Mouse (Mus musculus): ENCODE data around the gene Gm49325. TPM values are rescaled to one million over a fixed set of nuclear protein-coding genes. Genes with fewer than 3 reads are reported as not detected.
"Not testable (repeated sequence)": the region's sequence is repeated elsewhere in the genome, so short reads cannot be mapped to it uniquely, and the experiment has no call there.

Gene Gm49325
- polyA plus RNA-seq, 1 experiment from 2014 or later = 12.0 TPM

- H3K27ac ChIP-seq = no peak overlapping the region
- H3K4me3 ChIP-seq (replicated peaks) = no peak overlapping the region
- no peak overlapping the region for H3K9ac ChIP-seq (replicated peaks)
- no peaks in the 10 kb centered on the region for H3K36me3 ChIP-seq
- peaks cover 50% of the 10 kb centered on the region for H3K4me1 ChIP-seq (replicated peaks)
- peaks cover 53% of the 10 kb centered on the region for H3K27me3 ChIP-seq
- H3K9me3 ChIP-seq = no peaks in the 10 kb centered on the region
- no peak overlapping the region for H3K4me2 ChIP-seq
- ATAC-seq (ENCODE audit: insufficient number of reproducible peaks, insufficient read depth, low FRiP score, low TSS enrichment, low read depth) = no peak
- WGBS = 78% methylated on average over 7 of the region's 7 CpGs
Measured at GRCm38 (mm10) chr10:77682994-77683393, 77.0 kb downstream of the Gm49325 start.

DNA sequence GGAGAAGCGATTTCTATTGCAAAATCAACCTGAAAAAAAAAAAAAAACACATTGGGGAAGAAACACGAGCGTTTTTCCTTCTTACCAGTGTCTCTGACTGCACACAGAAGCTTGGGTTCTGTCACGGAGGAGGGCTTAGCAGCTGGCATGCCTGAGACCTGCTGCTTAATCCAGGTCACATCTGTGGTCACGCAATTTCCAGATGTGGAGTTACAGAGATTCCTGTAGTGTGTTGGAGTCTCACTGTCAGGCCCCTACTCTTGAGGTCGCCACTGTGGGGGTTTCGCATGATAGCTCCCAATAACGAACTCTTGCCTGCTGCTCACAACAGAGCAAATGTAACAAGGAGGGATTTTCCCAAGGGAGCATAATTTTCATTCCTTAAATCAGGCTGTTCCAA, 78.2 kb downstream of the Gm49325 start:
- peaks cover 55% of the 10 kb centered on the region for H3K27me3 ChIP-seq
- H3K27ac ChIP-seq = no peak overlapping the region
- peaks cover 42% of the 10 kb centered on the region for H3K4me1 ChIP-seq (replicated peaks)
- H3K9ac ChIP-seq (replicated peaks) = no peak overlapping the region
- no peak overlapping the region for H3K4me3 ChIP-seq (replicated peaks)
- H3K4me2 ChIP-seq = no peak overlapping the region
- no peaks in the 10 kb centered on the region for H3K36me3 ChIP-seq
- no peak for ATAC-seq (ENCODE audit: insufficient number of reproducible peaks, insufficient read depth, low FRiP score, low TSS enrichment, low read depth)
- no peaks in the 10 kb centered on the region for H3K9me3 ChIP-seq
- WGBS = 13% methylated on average over 8 of the region's 8 CpGs

GRCm38 (mm10) chr10:77685895-77686664, 80.1 kb downstream of the Gm49325 start, which contains the start of gene Tspear:
Gene Tspear (plus strand): TSS chr10:77686569.
- peaks cover 40% of the 10 kb centered on the region for H3K4me1 ChIP-seq (replicated peaks)
- no peak within 1 kb of the TSS for H3K27ac ChIP-seq
- no peak within 1 kb of the TSS for H3K4me2 ChIP-seq
- peaks cover 55% of the 10 kb centered on the region for H3K27me3 ChIP-seq
- H3K4me3 ChIP-seq (replicated peaks) = no peak within 1 kb of the TSS
- 4% methylated on average over 22 of the region's 22 CpGs for WGBS
- no peaks in the 10 kb centered on the region for H3K9me3 ChIP-seq
- no peaks in the 10 kb centered on the region for H3K36me3 ChIP-seq
- H3K9ac ChIP-seq (replicated peaks) = no peak within 1 kb of the TSS
- ATAC-seq (ENCODE audit: insufficient number of reproducible peaks, insufficient read depth, low FRiP score, low TSS enrichment, low read depth) = no peak

- H3K4me3 ChIP-seq (replicated peaks) = no peak overlapping the region
- ATAC-seq (ENCODE audit: insufficient number of reproducible peaks, insufficient read depth, low FRiP score, low TSS enrichment, low read depth) = no peak
- peaks cover 38% of the 10 kb centered on the region for H3K4me1 ChIP-seq (replicated peaks)
- H3K36me3 ChIP-seq = no peaks in the 10 kb centered on the region
- H3K27me3 ChIP-seq = peaks cover 58% of the 10 kb centered on the region
- 13% methylated on average over 10 of the region's 10 CpGs for WGBS
- H3K9me3 ChIP-seq = no peaks in the 10 kb centered on the region
- no peak overlapping the region for H3K27ac ChIP-seq
- no peak overlapping the region for H3K9ac ChIP-seq (replicated peaks)
- H3K4me2 ChIP-seq = no peak overlapping the region
Measured at GRCm38 (mm10) chr10:77687021-77687420, 81.0 kb downstream of the Gm49325 start.

DNA sequence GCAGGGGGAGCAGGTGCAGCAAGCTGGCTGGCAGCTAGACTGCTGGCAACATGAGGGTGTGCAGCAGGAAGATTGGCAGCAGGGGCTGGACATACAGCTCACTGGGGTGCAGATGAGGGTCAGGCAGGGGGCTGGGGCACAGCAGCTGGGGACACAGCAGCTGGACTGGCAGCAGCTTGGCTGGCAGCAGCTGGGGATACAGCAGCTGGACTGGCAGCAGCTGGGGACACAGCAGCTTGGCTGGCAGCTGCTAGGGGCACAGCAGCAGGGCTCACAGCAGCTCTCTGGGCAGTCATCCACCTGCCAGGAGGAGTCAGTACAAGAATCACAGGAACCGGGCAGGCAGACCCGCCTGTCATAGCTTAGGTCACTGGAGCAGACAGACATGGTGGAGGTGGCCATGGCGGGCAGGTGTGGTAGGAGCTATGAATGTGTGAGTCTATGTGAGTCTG, 84.4 kb downstream of the Gm49325 start, which contains the start of gene Gm19402:
Gene Gm19402, minus strand, starts transcription at position 402 of the 452 bp plus-strand sequence.
- H3K27ac ChIP-seq; H3K9me3 ChIP-seq; H3K4me3 ChIP-seq (replicated peaks); H3K36me3 ChIP-seq; H3K4me2 ChIP-seq; H3K9ac ChIP-seq (replicated peaks); ATAC-seq (ENCODE audit: insufficient number of reproducible peaks, insufficient read depth, low FRiP score, low TSS enrichment, low read depth): not testable (repeated sequence)
- Histone ChIP-seq H3K27me3 (peaks cover 48% of the 10 kb centered on the region), H3K4me1 (replicated peaks) (peaks cover 39% of the 10 kb centered on the region)
- whole genome bisulfite sequencing = 64% methylated on average over 3 of the region's 3 CpGs

MicroRNAs encoded within 50 kb of the gene (microRNA counts, 519-probe panel; counts per million panel counts)
- not detected for microRNA mmu-miR-1930

Small RNAs within 50 kb of the gene (microRNA-seq; reads per million reads assigned to microRNA genes)
- 17.7 reads per million, percentile 31 among the genes with 10 or more reads in this experiment for gene Mir1930

Other genes starting within 250 kb of the Gm49325 start
- 6.4 and 7.6 TPM in 2 replicates for gene Adarb1, start 187.9 kb upstream of the Gm49325 start, polyA plus RNA-seq (2016; fragmentation: Nextera tagmentation; extraction: Ambion mirVana)
- 46.7 and 46.9 TPM in 2 replicates for gene Fam207a, start 90.4 kb upstream of the Gm49325 start, polyA plus RNA-seq (2016; fragmentation: Nextera tagmentation; extraction: Ambion mirVana)
- 0.98 and 1.0 TPM in 2 replicates for gene Itgb2, start 75.9 kb upstream of the Gm49325 start, polyA plus RNA-seq (2016; fragmentation: Nextera tagmentation; extraction: Ambion mirVana)
- gene Pttg1ip, start 24.5 kb upstream of the Gm49325 start, polyA plus RNA-seq (2016; fragmentation: Nextera tagmentation; extraction: Ambion mirVana) = 83.6 and 84.0 TPM in 2 replicates
- gene Sumo3, start 100 bp upstream of the Gm49325 start, polyA plus RNA-seq (2016; fragmentation: Nextera tagmentation; extraction: Ambion mirVana) = 345 and 359 TPM in 2 replicates
- 75.4 and 79.3 TPM in 2 replicates for gene Ube2g2, start 16.1 kb downstream of the Gm49325 start, polyA plus RNA-seq (2016; fragmentation: Nextera tagmentation; extraction: Ambion mirVana)
- 0.50 and 1.3 TPM in 2 replicates for gene Tspear, start 80.4 kb downstream of the Gm49325 start, polyA plus RNA-seq (2016; fragmentation: Nextera tagmentation; extraction: Ambion mirVana)
- not detected in 2 replicates for gene Gm19402, start 84.6 kb downstream of the Gm49325 start, polyA plus RNA-seq (2016; fragmentation: Nextera tagmentation; extraction: Ambion mirVana)
- not detected in 2 replicates for gene Gm9508, start 91.0 kb downstream of the Gm49325 start, polyA plus RNA-seq (2016; fragmentation: Nextera tagmentation; extraction: Ambion mirVana)
- not detected in 2 replicates for gene Gm10272, start 100.4 kb downstream of the Gm49325 start, polyA plus RNA-seq (2016; fragmentation: Nextera tagmentation; extraction: Ambion mirVana)
- not detected in 2 replicates for gene Gm10024, start 105.3 kb downstream of the Gm49325 start, polyA plus RNA-seq (2016; fragmentation: Nextera tagmentation; extraction: Ambion mirVana)
- not detected in 2 replicates for gene Gm10142, start 109.6 kb downstream of the Gm49325 start, polyA plus RNA-seq (2016; fragmentation: Nextera tagmentation; extraction: Ambion mirVana)
- not detected in 2 replicates for gene Krtap12-1, start 114.4 kb downstream of the Gm49325 start, polyA plus RNA-seq (2016; fragmentation: Nextera tagmentation; extraction: Ambion mirVana)
- gene Gm10100, start 120.3 kb downstream of the Gm49325 start, polyA plus RNA-seq (2016; fragmentation: Nextera tagmentation; extraction: Ambion mirVana) = not detected in 2 replicates
- gene Gm18596, start 136.4 kb downstream of the Gm49325 start, polyA plus RNA-seq (2016; fragmentation: Nextera tagmentation; extraction: Ambion mirVana) = not detected in 2 replicates
- not detected in 2 replicates for gene Gm9736, start 145.2 kb downstream of the Gm49325 start, polyA plus RNA-seq (2016; fragmentation: Nextera tagmentation; extraction: Ambion mirVana)
- not detected in 2 replicates for gene Gm3233, start 153.5 kb downstream of the Gm49325 start, polyA plus RNA-seq (2016; fragmentation: Nextera tagmentation; extraction: Ambion mirVana)
- not detected in 2 replicates for gene Gm3238, start 165.1 kb downstream of the Gm49325 start, polyA plus RNA-seq (2016; fragmentation: Nextera tagmentation; extraction: Ambion mirVana)
- not detected in 2 replicates for gene Gm7138, start 170.7 kb downstream of the Gm49325 start, polyA plus RNA-seq (2016; fragmentation: Nextera tagmentation; extraction: Ambion mirVana)
- gene Gm3250, start 176.3 kb downstream of the Gm49325 start, polyA plus RNA-seq (2016; fragmentation: Nextera tagmentation; extraction: Ambion mirVana) = not detected in 2 replicates
- not detected in 2 replicates for gene Gm7137, start 182.0 kb downstream of the Gm49325 start, polyA plus RNA-seq (2016; fragmentation: Nextera tagmentation; extraction: Ambion mirVana)
- not detected in 2 replicates for gene Gm9639, start 188.9 kb downstream of the Gm49325 start, polyA plus RNA-seq (2016; fragmentation: Nextera tagmentation; extraction: Ambion mirVana)
- not detected in 2 replicates for gene Gm19668, start 192.9 kb downstream of the Gm49325 start, polyA plus RNA-seq (2016; fragmentation: Nextera tagmentation; extraction: Ambion mirVana)
- not detected in 2 replicates for gene Gm9507, start 205.6 kb downstream of the Gm49325 start, polyA plus RNA-seq (2016; fragmentation: Nextera tagmentation; extraction: Ambion mirVana)
- not detected in 2 replicates for gene Gm2696, start 208.5 kb downstream of the Gm49325 start, polyA plus RNA-seq (2016; fragmentation: Nextera tagmentation; extraction: Ambion mirVana)
- gene Krtap10-4, start 220.9 kb downstream of the Gm49325 start, polyA plus RNA-seq (2016; fragmentation: Nextera tagmentation; extraction: Ambion mirVana) = not detected in 2 replicates
- gene Krtap10-10, start 229.8 kb downstream of the Gm49325 start, polyA plus RNA-seq (2016; fragmentation: Nextera tagmentation; extraction: Ambion mirVana) = not detected in 2 replicates
- not detected in 2 replicates for gene Gm36176, start 240.6 kb downstream of the Gm49325 start, polyA plus RNA-seq (2016; fragmentation: Nextera tagmentation; extraction: Ambion mirVana)
- gene Gm10318, start 246.7 kb downstream of the Gm49325 start, polyA plus RNA-seq (2016; fragmentation: Nextera tagmentation; extraction: Ambion mirVana) = not detected in 2 replicates